Mouse (Mus musculus) C2C12 (cell line): ENCODE measurements around the gene Ier5. TPM values are rescaled to one million over a fixed set of nuclear protein-coding genes. Genes with fewer than 3 reads are reported as not detected.

Experiments
- H3K27me3 ChIP-seq: one replicate; pipeline ENCODE4 v1.6.1; 2011; ENCODE audit not compliant: control insufficient read depth, insufficient read depth, insufficient read length
- H3K36me3 ChIP-seq: one replicate; pipeline ENCODE4 v1.6.1; 2011; ENCODE audit not compliant: control insufficient read depth, insufficient read depth
- H3K4me3 ChIP-seq: one replicate; pipeline ENCODE4 v1.5.1; 2011; ENCODE audit warnings: mild to moderate bottlenecking, control low read depth; ENCODE audit not compliant: poor library complexity, insufficient read depth, severe bottlenecking
- H3K79me2 ChIP-seq: one replicate; pipeline ENCODE4 v1.6.1; 2011; ENCODE audit not compliant: control insufficient read depth, insufficient read depth
- H3K79me3 ChIP-seq: one replicate; pipeline ENCODE4 v1.6.1; 2011; ENCODE audit warnings: low read depth, control low read depth
- H3ac ChIP-seq: one replicate; pipeline ENCODE3; 2011; ENCODE audit warnings: low read depth; ENCODE audit not compliant: control insufficient read depth, insufficient read length
- CEBPB ChIP-seq: IDR thresholded peaks from one replicate; pipeline ENCODE4 v1.6.1; 2011; ENCODE audit warnings: low read depth, mild to moderate bottlenecking, control low read depth, moderate library complexity
- CTCF ChIP-seq: IDR thresholded peaks from one replicate; pipeline ENCODE4 v1.5.1; 2011; ENCODE audit not compliant: control insufficient read depth, insufficient read depth, insufficient read length
- FOSL1 ChIP-seq: IDR thresholded peaks from one replicate; pipeline ENCODE4 v1.8.0; 2011; ENCODE audit warnings: mild to moderate bottlenecking, low read length; ENCODE audit not compliant: poor library complexity, insufficient read depth, severe bottlenecking
- MAX ChIP-seq: IDR thresholded peaks from one replicate; pipeline ENCODE4 v1.6.1; 2011; ENCODE audit warnings: mild to moderate bottlenecking, control low read depth
- MYOD1 ChIP-seq: IDR thresholded peaks from one replicate; pipeline ENCODE4 v1.6.1; 2011; ENCODE audit warnings: low read depth; ENCODE audit not compliant: control insufficient read depth, insufficient read length
- MYOG ChIP-seq: IDR thresholded peaks from one replicate; pipeline ENCODE4 v1.6.1; 2011; ENCODE audit not compliant: control insufficient read depth, insufficient read length; ENCODE audit errors: extremely low read depth
- USF1 ChIP-seq: IDR thresholded peaks from one replicate; pipeline ENCODE4 v1.6.1; 2011; ENCODE audit warnings: low read depth, mild to moderate bottlenecking, control low read depth, moderate library complexity
- polyA plus RNA-seq: library from polyadenylated mRNA; unstranded; fragments of >200 nt; fragmentation: generic; extraction: Trizol; gene quantifications from one replicate; pipeline ENCODE4 v1.2.1, GENCODE M21; 2012; ENCODE audit warnings: missing spikeins

Gene Ier5
- polyA plus RNA-seq, 1 experiment, result 24.4 TPM

DNA sequence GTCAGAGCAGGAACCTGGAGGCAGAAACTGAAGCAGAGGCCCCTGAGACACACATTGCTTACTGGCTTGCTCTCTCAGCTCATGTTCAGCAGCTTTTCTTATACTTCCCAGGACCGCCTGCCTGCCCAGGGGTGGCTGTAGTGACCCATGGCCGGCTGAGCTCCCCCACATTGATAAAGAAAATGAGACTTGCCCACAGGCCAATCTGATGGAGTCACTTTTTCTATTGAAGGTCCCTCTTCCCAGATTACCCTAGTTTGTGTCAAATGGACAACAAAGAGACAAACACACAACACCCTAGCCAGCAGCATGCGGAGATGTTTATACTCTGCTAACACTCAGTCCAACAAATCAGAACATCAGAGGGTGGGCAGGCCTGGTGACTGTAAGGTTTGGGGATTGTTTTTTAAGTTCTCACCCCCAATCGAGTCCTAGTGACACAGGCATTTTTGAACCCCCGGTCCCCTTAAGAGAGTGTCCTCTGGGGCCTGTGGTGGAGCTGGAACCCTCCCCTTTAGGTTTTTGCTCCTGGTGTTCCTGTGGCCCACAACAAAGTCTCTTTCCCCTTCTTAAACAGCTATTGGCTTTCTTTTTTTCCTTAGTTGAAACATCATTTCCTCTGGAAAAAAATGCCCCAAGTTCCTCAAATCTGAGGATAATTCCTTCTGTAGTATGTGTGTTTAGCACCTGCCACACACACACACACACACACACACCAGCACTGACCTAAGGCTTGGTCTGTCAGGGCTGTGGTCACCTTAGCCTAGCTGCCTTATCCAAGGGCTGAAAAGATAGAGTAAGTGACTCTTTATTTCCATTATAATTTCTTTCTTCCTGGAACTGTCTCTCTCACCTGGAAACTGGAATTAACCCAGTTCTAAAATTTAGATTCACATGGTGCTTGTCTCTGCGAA is 41.1 kb downstream of the Ier5 start:
- Histone ChIP-seq H3K79me2 (no peaks in the 10 kb centered on the region), H3K36me3 (no peaks in the 10 kb centered on the region), H3K79me3 (no peaks in the 10 kb centered on the region), H3K27me3 (no peaks in the 10 kb centered on the region), H3ac (no peak overlapping the region), H3K4me3 (no peak overlapping the region)
- TF ChIP-seq FOSL1 (no peak), USF1 (no peak), CEBPB (no peak), MYOG (no peak), CTCF (no peak), MAX (no peak), MYOD1 (no peak)

GRCm38 (mm10) chr1:155056166-155056565 is 43.3 kb downstream of the Ier5 start:
- no peaks in the 10 kb centered on the region for H3K36me3 ChIP-seq

GRCm38 (mm10) chr1:155055041-155055440 is 44.4 kb downstream of the Ier5 start:
- Histone ChIP-seq H3ac (no peak overlapping the region), H3K4me3 (no peak overlapping the region), H3K36me3 (no peaks in the 10 kb centered on the region), H3K27me3 (no peaks in the 10 kb centered on the region), H3K79me3 (no peaks in the 10 kb centered on the region), H3K79me2 (no peaks in the 10 kb centered on the region)
- TF ChIP-seq MYOG (no peak), CEBPB (no peak), MAX (no peak), USF1 (no peak), FOSL1 (no peak), CTCF (no peak), MYOD1 (no peak)

More at GRCm38 (mm10) chr1:155056166-155056565, 43.3 kb downstream of the Ier5 start:
- H3ac ChIP-seq, result no peak overlapping the region
- H3K27me3 ChIP-seq, result no peaks in the 10 kb centered on the region
- no peaks in the 10 kb centered on the region for H3K79me2 ChIP-seq
- TF ChIP-seq MAX, result no peak
- TF ChIP-seq FOSL1, result no peak
- no peak for TF ChIP-seq CEBPB
- no peak for TF ChIP-seq MYOD1
- H3K4me3 ChIP-seq, result no peak overlapping the region
- no peaks in the 10 kb centered on the region for H3K79me3 ChIP-seq

DNA sequence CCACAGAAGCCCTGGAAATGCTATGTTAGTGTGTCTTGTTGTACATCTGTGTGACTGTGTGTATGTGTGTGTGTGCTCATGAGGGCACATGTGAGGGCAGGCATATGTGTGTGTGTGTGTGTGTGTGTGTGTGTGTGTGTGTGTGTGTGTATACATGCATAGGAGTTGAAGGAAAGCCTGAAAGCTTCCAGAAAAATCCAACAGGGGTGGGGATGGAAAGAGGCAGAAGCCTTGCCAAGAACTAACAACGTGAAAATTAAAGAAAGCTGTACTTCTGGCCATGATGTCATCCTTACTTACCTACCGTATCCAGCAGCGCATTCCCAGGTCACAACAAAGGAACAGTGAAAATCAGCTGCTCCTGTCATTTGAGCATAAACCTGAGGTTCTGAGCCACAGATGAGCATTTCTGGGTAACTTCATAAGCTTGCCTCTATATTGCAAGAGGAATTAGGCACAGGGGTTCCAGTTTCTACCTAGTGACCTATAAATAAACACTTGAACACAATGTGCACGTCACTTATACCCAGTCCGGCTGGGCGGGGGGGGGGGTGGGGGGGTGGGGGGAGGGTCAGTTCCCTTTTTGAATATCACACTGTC is 45.0 kb downstream of the Ier5 start:
- H3K79me2 ChIP-seq, result no peaks in the 10 kb centered on the region
- H3K27me3 ChIP-seq, result no peaks in the 10 kb centered on the region
- TF ChIP-seq MAX (no peak), MYOG (no peak), MYOD1 (no peak), FOSL1 (no peak), CEBPB (no peak), CTCF (no peak), USF1 (no peak)
- H3K36me3 ChIP-seq, result no peaks in the 10 kb centered on the region
- no peaks in the 10 kb centered on the region for H3K79me3 ChIP-seq
- no peak overlapping the region for H3K4me3 ChIP-seq
- H3ac ChIP-seq, result no peak overlapping the region

DNA sequence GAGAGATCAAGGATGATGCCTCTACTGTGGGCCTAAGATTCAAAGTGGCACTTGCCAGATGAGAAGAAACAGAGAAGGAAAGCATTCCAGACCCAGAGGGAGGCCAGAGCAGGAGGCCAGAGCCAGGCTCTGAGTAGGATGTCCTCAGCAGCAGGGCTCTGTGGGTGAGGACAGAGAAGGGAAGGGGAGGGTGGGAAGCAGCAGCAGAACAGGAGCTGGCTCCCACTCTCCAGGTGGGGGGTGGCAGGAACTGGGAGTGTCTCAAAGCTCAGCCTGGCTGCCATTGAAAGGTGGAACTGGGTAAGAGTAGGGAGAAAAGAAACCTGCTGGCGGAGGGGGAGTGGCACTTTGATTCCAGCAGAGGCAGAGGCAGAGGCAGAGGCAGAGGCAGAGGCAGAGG is 46.1 kb downstream of the Ier5 start:
- no peaks in the 10 kb centered on the region for H3K79me3 ChIP-seq
- TF ChIP-seq USF1 (no peak), FOSL1 (no peak)
- no peaks in the 10 kb centered on the region for H3K36me3 ChIP-seq

DNA sequence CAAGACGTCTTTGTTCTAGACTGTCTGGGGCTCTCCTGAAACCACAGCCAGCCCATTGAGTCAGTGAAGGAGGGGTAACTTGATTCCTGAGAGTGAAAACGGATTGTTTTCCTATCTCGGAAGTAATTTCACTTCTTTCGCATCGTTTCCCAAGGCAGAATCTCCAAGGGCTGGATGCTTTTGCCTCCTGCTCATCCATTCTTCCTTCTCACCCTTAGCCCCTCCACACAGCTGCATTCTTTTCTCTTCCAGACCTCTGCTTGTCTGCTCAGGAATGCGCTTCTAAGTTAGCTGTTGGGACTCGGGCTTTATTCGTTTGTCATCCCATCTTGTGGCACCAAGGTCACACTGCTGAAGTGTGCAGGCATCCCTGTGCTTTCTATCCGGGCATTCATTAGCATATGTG is 46.7 kb downstream of the Ier5 start:
- Histone ChIP-seq H3K4me3 (no peak overlapping the region), H3K27me3 (no peaks in the 10 kb centered on the region), H3K36me3 (no peaks in the 10 kb centered on the region), H3K79me2 (no peaks in the 10 kb centered on the region), H3K79me3 (no peaks in the 10 kb centered on the region), H3ac (peak overlapping the region; percentile 4)
- TF ChIP-seq MAX (peak; percentile 39), MYOD1 (no peak), CTCF (no peak)

More for the DNA sequence above, 46.1 kb downstream of the Ier5 start:
- H3K4me3 ChIP-seq, result no peak overlapping the region
- no peaks in the 10 kb centered on the region for H3K79me2 ChIP-seq
- no peaks in the 10 kb centered on the region for H3K27me3 ChIP-seq
- peak overlapping the region; percentile 3 for H3ac ChIP-seq
